16 mouse cellular contexts compared by ENCODE assay signal in genomic region chr2:140570874-140571273, GRCm38 (mm10).
A peak's percentile ranks its signal among the peaks of the same experiment; 100 is the strongest.
DNase-seq lines count a peak whose midpoint lies in the region; ATAC-seq lines count a peak whose summit lies in the region.
"Had no signal": no experiment of that assay in that cellular context is flagged by ENCODE, and none has a peak within 500 bp of the region (broad histone marks: within the 10 kb centered on the region; RNA-seq: fewer than 3 reads in every experiment).

No protein-coding gene starts in this region.

- ATAC-seq in frontal cortex, adult (ENCODE audit: low TSS enrichment) = peak; percentile 78
- ATAC-seq: forebrain, embryonic 13.5 days; forebrain, embryonic 15.5 days; forebrain, postnatal 0 days had no signal

- DNase-seq in cerebellum, adult 18-20 months = peak; percentile 15 to 18
- no peak for DNase-seq in cerebellum, adult 9-11 months
- DNase-seq in frontal cortex, postnatal 36 days (ENCODE audit: low spot score in 2 of 2) = no peak
- DNase-seq in brain, adult 2 months (ENCODE audit: low read depth, low spot score) = peak; percentile 54
- peak; percentile 24 for DNase-seq in telencephalon, adult 2 months (ENCODE audit: low read depth, low spot score)
- DNase-seq in thymus, postnatal 4 days = no peak
- DNase-seq: adrenal gland, adult 2 months; adrenal gland, postnatal 10 days; adrenal gland, postnatal 25 days; cerebellum, adult 11 months; cerebellum, postnatal 10 days; cerebellum, postnatal 25 days; forebrain, postnatal 0 days had no signal

Comparison
In these comparisons a context has a peak if more than half of its experiments do, and no peak if none do; other contexts are left out.
1. DNase-seq: peak in cerebellum, adult 18-20 months (2 of 2), brain, adult 2 months (single experiment) and telencephalon, adult 2 months (single experiment); none in cerebellum, adult 9-11 months (single experiment), frontal cortex, postnatal 36 days (0 of 2) and thymus, postnatal 4 days (single experiment).